Mouse (Mus musculus) lung, embryonic 16.5 days (tissue): ENCODE measurements at regions not wholly inside any gene's neighbourhood (a gene's known extent, or its start where the extent isn't known, plus 50 kb on each side); places are given as distances from the start of the nearest gene placed in this dataset.

Experiments
- ATAC-seq: fragments of 200-750 bp; cut with Nextera tagmentation; 2 replicates; pipeline ENCODE4 v1.8.0; 2017; ENCODE audit warnings: low read depth, mild to moderate bottlenecking, moderate library complexity
- H3K27ac ChIP-seq: fragments of 300-500 bp; sonication (generic); 2 replicates; pipeline ENCODE4 v1.5.1; 2014; ENCODE audit warnings: mild to moderate bottlenecking, control low read depth, low read length
- H3K27me3 ChIP-seq: fragments of 300-500 bp; sonication (generic); 2 replicates; pipeline ENCODE4 v1.6.1; 2014; ENCODE audit warnings: low read depth, low read length, mixed read lengths; ENCODE audit not compliant: control insufficient read depth, insufficient read depth
- H3K36me3 ChIP-seq: fragments of 300-500 bp; sonication (generic); 2 replicates; pipeline ENCODE4 v1.6.1; 2014; ENCODE audit warnings: low read length; ENCODE audit not compliant: control insufficient read depth, insufficient read depth
- H3K4me1 ChIP-seq: fragments of 300-500 bp; sonication (generic); replicated peaks from 2 replicates; pipeline ENCODE4 v1.6.1; 2014; ENCODE audit warnings: low read length, mixed read lengths; ENCODE audit not compliant: control insufficient read depth, insufficient read depth
- H3K4me2 ChIP-seq: fragments of 300-500 bp; sonication (generic); 2 replicates; pipeline ENCODE4 v1.6.1; 2014; ENCODE audit warnings: low read depth, low read length, control low read depth
- H3K4me3 ChIP-seq: fragments of 300-500 bp; sonication (generic); 2 replicates; pipeline ENCODE4 v1.5.1; 2014; ENCODE audit warnings: mild to moderate bottlenecking, low read length, control low read depth
- H3K9ac ChIP-seq: fragments of 300-500 bp; sonication (generic); 2 replicates; pipeline ENCODE4 v1.6.1; 2014; ENCODE audit warnings: low read length, control low read depth
- H3K9me3 ChIP-seq: fragments of 300-500 bp; sonication (generic); 2 replicates; pipeline ENCODE4 v1.6.1; 2016; ENCODE audit warnings: low read length; ENCODE audit not compliant: control insufficient read depth
- WGBS: fragments of 180-500 bp; shearing (Covaris S2); extraction: QIAGEN DNeasy Blood & Tissue Kit; methylation state at CpG from one replicate; pipeline ENCODE4 v1.1.7; 2014; 5-methylcytosine and 5-hydroxymethylcytosine counted together

DNA sequence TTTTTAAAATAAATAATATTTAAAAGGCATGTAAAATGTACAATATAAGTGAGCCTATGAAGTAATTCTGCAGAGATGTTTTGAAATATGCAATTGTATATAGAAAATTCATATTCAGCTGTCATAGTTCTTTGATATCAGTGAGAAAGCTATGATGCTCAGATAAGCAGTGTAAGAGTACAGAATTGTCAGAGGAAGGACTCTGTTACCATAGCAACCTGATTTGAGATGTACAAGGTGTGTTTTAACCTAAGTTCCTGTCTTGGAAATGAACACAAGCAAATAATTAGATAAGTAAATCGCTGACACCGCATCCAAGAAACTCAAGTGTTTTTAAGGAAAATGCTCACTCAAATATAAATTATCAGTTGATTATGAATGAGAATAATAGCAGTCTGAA is 271.8 kb downstream of the Gabrg2 start:
- no peak overlapping the region for H3K4me2 ChIP-seq
- H3K9ac ChIP-seq = no peak overlapping the region
- no peak overlapping the region for H3K4me3 ChIP-seq
- no peak for ATAC-seq
- no peaks in the 10 kb centered on the region for H3K27me3 ChIP-seq
- H3K4me1 ChIP-seq = no peaks in the 10 kb centered on the region
- WGBS = 88% methylated on average over 2 of the region's 2 CpGs
- no peak overlapping the region for H3K27ac ChIP-seq
- H3K36me3 ChIP-seq = no peaks in the 10 kb centered on the region
- H3K9me3 ChIP-seq = no peaks in the 10 kb centered on the region

- Histone ChIP-seq H3K4me1 (no peaks in the 10 kb centered on the region), H3K4me3 (no peak overlapping the region), H3K36me3 (no peaks in the 10 kb centered on the region), H3K9me3 (no peaks in the 10 kb centered on the region), H3K27me3 (no peaks in the 10 kb centered on the region), H3K4me2 (no peak overlapping the region), H3K9ac (no peak overlapping the region), H3K27ac (no peak overlapping the region)
- no peak for ATAC-seq
- WGBS = 65% methylated on average over 1 of the region's 1 CpGs
These were observed 284.0 kb downstream of the Gabrg2 start for GRCm38 (mm10) chr11:41716616-41717015.

DNA sequence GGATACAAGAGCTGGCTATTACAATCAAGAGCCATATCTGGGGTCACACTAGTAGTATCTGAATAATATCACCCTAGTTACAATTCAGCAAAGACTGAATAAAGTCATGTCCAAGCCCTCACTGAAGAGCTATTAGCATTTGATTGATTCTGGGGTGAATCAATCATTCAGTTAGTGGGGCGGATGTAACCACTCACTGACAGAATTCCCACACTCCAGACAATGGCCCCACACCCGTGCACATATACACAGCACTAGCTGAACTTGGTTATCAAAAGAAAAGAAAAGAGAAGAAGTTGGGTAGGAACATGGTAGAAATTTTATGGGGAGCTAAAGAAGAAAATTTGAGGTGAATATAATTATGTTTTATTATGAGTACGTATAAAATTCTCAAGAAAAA is 310.0 kb downstream of the Gabrg2 start:
- Histone ChIP-seq H3K36me3 (no peaks in the 10 kb centered on the region), H3K4me1 (no peaks in the 10 kb centered on the region), H3K4me3 (no peak overlapping the region), H3K27ac (no peak overlapping the region), H3K27me3 (no peaks in the 10 kb centered on the region), H3K9me3 (no peaks in the 10 kb centered on the region), H3K4me2 (no peak overlapping the region), H3K9ac (no peak overlapping the region)
- ATAC-seq = no peak
- WGBS = 62% methylated on average over 3 of the region's 3 CpGs

DNA sequence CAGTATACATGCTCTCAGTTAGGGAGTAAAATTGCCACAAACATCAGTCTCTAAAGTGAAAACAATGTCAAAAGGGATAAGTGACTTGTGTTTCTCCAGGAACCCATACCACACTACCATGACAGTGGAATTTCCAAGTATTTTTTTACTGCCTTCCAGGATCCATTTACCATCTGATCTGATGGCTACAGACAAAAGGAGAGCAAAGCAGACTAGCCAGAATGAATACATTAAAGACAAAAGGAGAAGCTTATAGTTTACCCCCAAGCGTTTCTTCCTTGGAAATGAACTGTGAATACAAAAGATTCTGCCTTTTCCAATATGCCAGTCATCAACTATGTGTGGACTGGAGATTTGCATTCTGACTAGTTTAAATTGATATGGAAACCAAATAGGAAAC is 317.7 kb downstream of the Gabrg2 start:
- no peak overlapping the region for H3K4me2 ChIP-seq
- no peak overlapping the region for H3K9ac ChIP-seq
- no peaks in the 10 kb centered on the region for H3K9me3 ChIP-seq
- no peaks in the 10 kb centered on the region for H3K27me3 ChIP-seq
- H3K27ac ChIP-seq = no peak overlapping the region
- H3K36me3 ChIP-seq = no peaks in the 10 kb centered on the region
- H3K4me1 ChIP-seq = no peaks in the 10 kb centered on the region
- ATAC-seq = no peak
- WGBS = 81% methylated on average over 1 of the region's 1 CpGs
- no peak overlapping the region for H3K4me3 ChIP-seq

DNA sequence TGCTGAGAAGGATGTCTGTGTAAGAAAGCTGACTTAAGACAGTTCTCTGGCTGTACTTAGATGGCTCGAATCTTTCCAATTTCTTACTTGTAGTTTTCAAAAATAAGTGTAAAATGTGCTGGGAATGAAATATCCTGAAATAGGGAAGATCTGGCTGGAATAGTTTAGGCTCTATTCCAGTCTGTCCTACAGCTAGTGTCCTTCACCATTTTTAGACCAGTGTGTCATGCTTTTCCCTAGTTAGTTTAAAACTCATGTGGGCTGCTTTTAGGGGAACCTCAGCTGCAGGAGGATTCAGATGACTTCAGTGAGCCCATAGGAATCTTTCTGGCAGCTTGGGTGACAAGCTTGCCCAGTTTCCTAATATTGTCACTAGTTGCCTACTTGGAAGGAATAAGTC is 348.1 kb downstream of the Gabrg2 start:
- Histone ChIP-seq H3K36me3 (no peaks in the 10 kb centered on the region), H3K4me2 (no peak overlapping the region), H3K27me3 (no peaks in the 10 kb centered on the region), H3K4me1 (no peaks in the 10 kb centered on the region), H3K9ac (no peak overlapping the region), H3K9me3 (no peaks in the 10 kb centered on the region), H3K4me3 (no peak overlapping the region), H3K27ac (no peak overlapping the region)
- no peak for ATAC-seq
- WGBS = 75% methylated on average over 1 of the region's 1 CpGs

DNA sequence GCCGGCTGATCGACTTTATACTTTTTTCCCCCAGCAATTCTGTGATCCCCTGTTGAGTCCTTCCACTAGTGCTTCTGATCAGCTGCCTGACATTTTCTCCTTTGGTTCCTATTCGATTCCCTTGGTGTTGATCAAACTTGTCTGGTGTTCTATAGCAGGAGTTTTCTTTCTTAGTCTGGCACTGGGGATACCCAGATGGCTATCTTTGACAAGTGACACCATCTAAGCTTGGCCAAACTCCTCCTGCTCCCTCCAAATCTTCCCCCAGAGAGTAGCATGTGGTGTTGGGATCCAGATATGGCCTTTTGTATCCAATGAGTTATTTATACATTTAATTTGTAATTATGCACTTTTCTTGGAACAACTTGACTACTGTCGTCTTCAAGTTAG is 355.2 kb downstream of the Gabrg2 start:
- H3K4me2 ChIP-seq = no peak overlapping the region
- ATAC-seq = peak; percentile 51
- H3K27ac ChIP-seq = peak overlapping the region; percentile 56; the same call in 1 of the 2 replicates

DNA sequence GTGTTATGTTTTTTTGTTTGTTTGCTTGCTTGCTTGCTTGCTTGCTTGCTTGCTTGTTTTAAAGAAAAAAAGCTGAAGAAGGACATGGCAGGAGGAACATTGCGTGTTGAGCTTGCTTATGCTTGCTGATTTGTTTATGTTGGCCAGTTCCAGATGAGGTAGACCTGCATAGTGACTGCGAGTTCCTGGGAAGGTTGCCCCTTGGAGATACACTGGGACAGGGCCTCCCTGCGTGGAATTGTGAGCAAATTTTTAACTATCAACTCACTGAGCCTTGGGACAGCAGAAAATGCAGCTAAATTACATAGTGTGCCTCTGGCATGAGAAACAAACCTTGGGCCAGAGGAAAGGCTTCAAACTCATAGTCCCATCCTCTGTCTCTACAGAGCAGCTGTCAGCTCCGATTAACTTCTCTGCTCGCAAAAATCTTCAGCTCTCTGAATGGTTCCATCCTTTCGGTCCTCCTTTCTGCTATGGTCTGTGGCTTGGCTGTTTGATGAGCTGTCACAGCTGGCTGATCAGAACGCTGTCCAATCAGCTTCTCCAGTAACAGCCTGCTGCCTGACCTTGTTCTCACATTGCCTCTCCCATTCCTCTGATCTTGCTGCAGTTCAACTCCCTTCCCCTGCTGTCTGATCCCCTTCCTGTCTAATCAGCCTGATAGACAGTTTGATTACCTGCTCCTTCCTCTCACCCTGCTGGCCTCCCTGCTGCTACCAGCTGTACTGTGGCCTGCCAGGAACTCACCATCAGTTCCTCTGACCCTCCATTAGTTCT is 355.7 kb downstream of the Gabrg2 start:
- 26% methylated on average over 7 of the region's 7 CpGs for WGBS
- no peak overlapping the region for H3K4me2 ChIP-seq

More for the DNA sequence above, 355.2 kb downstream of the Gabrg2 start:
- Histone ChIP-seq H3K9me3 (no peaks in the 10 kb centered on the region), H3K4me3 (no peak overlapping the region), H3K4me1 (no peaks in the 10 kb centered on the region; the same call in 1 of the 2 replicates), H3K36me3 (no peaks in the 10 kb centered on the region), H3K9ac (no peak overlapping the region), H3K27me3 (no peaks in the 10 kb centered on the region)
- WGBS = 27% methylated on average over 4 of the region's 4 CpGs

DNA sequence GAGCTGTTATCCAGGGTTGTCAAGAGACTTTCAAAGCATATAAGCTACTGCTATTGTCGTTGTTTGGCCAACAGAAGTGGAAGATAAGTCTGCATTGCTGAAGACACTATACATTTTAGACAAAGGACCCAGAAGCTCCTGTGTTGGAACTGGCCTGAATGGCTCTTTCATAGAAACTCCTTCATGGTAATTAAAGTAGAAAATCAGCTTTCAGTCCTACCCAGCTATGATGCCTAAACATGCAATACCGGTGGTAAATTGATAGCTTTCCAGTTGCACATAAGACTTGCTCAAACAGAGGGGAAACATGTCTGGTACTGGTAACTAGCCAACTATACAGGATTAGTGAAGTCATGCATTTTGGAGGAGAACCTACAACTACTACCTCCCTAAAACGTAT is 356.6 kb downstream of the Gabrg2 start:
- H3K9me3 ChIP-seq = no peaks in the 10 kb centered on the region
- H3K4me2 ChIP-seq = no peak overlapping the region
- 83% methylated on average over 3 of the region's 3 CpGs for WGBS
- H3K36me3 ChIP-seq = no peaks in the 10 kb centered on the region
- H3K4me1 ChIP-seq = no peaks in the 10 kb centered on the region; the same call in 1 of the 2 replicates
- no peaks in the 10 kb centered on the region for H3K27me3 ChIP-seq
- no peak overlapping the region for H3K9ac ChIP-seq
- no peak overlapping the region for H3K4me3 ChIP-seq
- no peak for ATAC-seq
- no peak overlapping the region for H3K27ac ChIP-seq

More for the DNA sequence above, 355.7 kb downstream of the Gabrg2 start:
- H3K27ac ChIP-seq = peak overlapping the region; percentile 56; the same call in 1 of the 2 replicates
- no peaks in the 10 kb centered on the region for H3K36me3 ChIP-seq
- peak; percentile 97 for ATAC-seq
- H3K9me3 ChIP-seq = no peaks in the 10 kb centered on the region
- no peaks in the 10 kb centered on the region; the same call in 1 of the 2 replicates for H3K4me1 ChIP-seq
- no peak overlapping the region for H3K4me3 ChIP-seq
- H3K9ac ChIP-seq = no peak overlapping the region
- H3K27me3 ChIP-seq = no peaks in the 10 kb centered on the region

- no peaks in the 10 kb centered on the region for H3K4me1 ChIP-seq
- no peaks in the 10 kb centered on the region for H3K27me3 ChIP-seq
- no peak overlapping the region for H3K4me3 ChIP-seq
- ATAC-seq = no peak
- no peaks in the 10 kb centered on the region for H3K9me3 ChIP-seq
- H3K9ac ChIP-seq = no peak overlapping the region
- H3K4me2 ChIP-seq = no peak overlapping the region
- no peak overlapping the region for H3K27ac ChIP-seq
- no peaks in the 10 kb centered on the region for H3K36me3 ChIP-seq
- 80% methylated on average over 1 of the region's 1 CpGs for WGBS
These were observed 401.7 kb downstream of the Gabrg2 start for GRCm38 (mm10) chr11:41599006-41599405.
